14 mouse cellular contexts compared by ENCODE assay signal in the genomic region with DNA sequence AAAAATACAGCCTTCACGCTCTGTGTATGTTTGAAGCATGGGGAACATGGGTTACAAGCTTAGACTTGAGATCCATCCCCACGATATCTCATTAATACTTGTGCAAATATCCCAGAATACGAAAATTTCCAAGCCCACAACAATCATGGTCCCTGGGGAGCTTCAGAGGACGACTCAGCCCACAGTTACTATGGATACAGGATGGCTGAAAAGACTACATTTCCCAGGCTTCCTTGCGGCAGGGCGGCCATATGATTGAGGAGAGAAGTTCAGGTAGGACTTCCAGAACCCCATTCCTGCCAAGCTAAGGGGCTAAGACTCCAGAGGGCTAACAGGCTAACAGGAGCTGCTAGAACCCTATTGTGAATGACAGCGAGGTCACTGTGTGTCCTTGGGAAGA.
DNase-seq lines count a peak whose midpoint lies in the region; ATAC-seq lines count a peak whose summit lies in the region.
"Had no signal": no experiment of that assay in that cellular context is flagged by ENCODE, and none has a peak within 500 bp of the region (broad histone marks: within the 10 kb centered on the region; RNA-seq: fewer than 3 reads in every experiment).

No protein-coding gene starts in this region.

- H3K27ac ChIP-seq in hindbrain, embryonic 13.5 days: 0 out of 2 replicates have a peak overlapping the region, but pooled peaks have one; percentile 8
- no peak overlapping the region for H3K27ac ChIP-seq in hindbrain, embryonic 12.5 days
- H3K27ac ChIP-seq: kidney, embryonic 15.5 days; limb, embryonic 13.5 days had no signal

- no peak for ATAC-seq in hindbrain, embryonic 13.5 days (ENCODE audit: low FRiP score)
- no peak for ATAC-seq in hindbrain, embryonic 12.5 days (ENCODE audit: low FRiP score)
- ATAC-seq: liver, postnatal 0 days had no signal

- H3K4me3 ChIP-seq in hindbrain, embryonic 13.5 days: no peak overlapping the region
- no peak overlapping the region for H3K4me3 ChIP-seq in hindbrain, embryonic 12.5 days
- H3K4me3 ChIP-seq: kidney, embryonic 15.5 days; limb, embryonic 13.5 days had no signal

- H3K36me3 ChIP-seq in hindbrain, embryonic 13.5 days: no peaks in the 10 kb centered on the region
- no peaks in the 10 kb centered on the region for H3K36me3 ChIP-seq in hindbrain, embryonic 12.5 days
- H3K36me3 ChIP-seq: kidney, embryonic 15.5 days; limb, embryonic 13.5 days had no signal

- no peak overlapping the region for H3K4me2 ChIP-seq in hindbrain, embryonic 13.5 days
- H3K4me2 ChIP-seq in hindbrain, embryonic 12.5 days (replicated peaks): no peak overlapping the region
- H3K4me2 ChIP-seq: kidney, embryonic 15.5 days; limb, embryonic 13.5 days had no signal

- 0 out of 2 replicates have a peak, but pooled peaks cover 6% of the 10 kb centered on the region for H3K27me3 ChIP-seq in hindbrain, embryonic 13.5 days
- H3K27me3 ChIP-seq in hindbrain, embryonic 12.5 days: no peaks in the 10 kb centered on the region

- WGBS in hindbrain, embryonic 13.5 days: 56% methylated on average over 7 of the region's 7 CpGs
- WGBS in hindbrain, embryonic 12.5 days: 55% methylated on average over 7 of the region's 7 CpGs

- peaks cover 24% of the 10 kb centered on the region for H3K4me1 ChIP-seq in hindbrain, embryonic 13.5 days (replicated peaks)
- peaks cover 11% of the 10 kb centered on the region for H3K4me1 ChIP-seq in hindbrain, embryonic 12.5 days

- H3K9ac ChIP-seq in hindbrain, embryonic 13.5 days: no peak overlapping the region
- H3K9ac ChIP-seq in hindbrain, embryonic 12.5 days: no peak overlapping the region
- H3K9ac ChIP-seq: kidney, embryonic 15.5 days; limb, embryonic 13.5 days; liver, postnatal 0 days had no signal

- H3K9me3 ChIP-seq in hindbrain, embryonic 13.5 days: no peaks in the 10 kb centered on the region
- no peaks in the 10 kb centered on the region for H3K9me3 ChIP-seq in hindbrain, embryonic 12.5 days (replicated peaks)
- H3K9me3 ChIP-seq: kidney, embryonic 15.5 days; limb, embryonic 13.5 days had no signal

- DNase-seq in adrenal gland, adult 2 months: peak; percentile 29
- no peak for DNase-seq in adrenal gland, postnatal 4 days (ENCODE audit: low spot score in 2 of 2)
- DNase-seq in retina, embryonic 14.5 days (ENCODE audit: low spot score): peak; percentile 47
- no peak for DNase-seq in retina, postnatal 1 day
- peak; percentile 66 for DNase-seq in right cerebral cortex, postnatal 10 days (ENCODE audit: low spot score in 2 of 2)
- no peak for DNase-seq in heart, adult 18-20 months
- DNase-seq: cerebellum, adult 11 months; liver, postnatal 0 days; lung, postnatal 4 days; thymus, postnatal 4 days had no signal

Comparison
In these comparisons a context has a peak if more than half of its experiments do, and no peak if none do; other contexts are left out.
1. DNase-seq: peak in adrenal gland, adult 2 months (single experiment), retina, embryonic 14.5 days (single experiment) and right cerebral cortex, postnatal 10 days (2 of 2); none in adrenal gland, postnatal 4 days (0 of 2), retina, postnatal 1 day (single experiment) and heart, adult 18-20 months (0 of 2).